Mouse (Mus musculus): Measurements from ENCODE around the gene Slc9a1.

- TF ChIP-seq ZMIZ1 (IDR thresholded peaks at IDR 0.05; ENCODE audit: low read depth, low read length) (no peak), POLR2AphosphoS2 (IDR thresholded peaks at IDR 0.05; ENCODE audit: low read length) (no peak), TAL1 (IDR thresholded peaks at IDR 0.05; ENCODE audit: low read length) (no peak), GATA1 (IDR thresholded peaks at IDR 0.05; ENCODE audit: low read depth, low read length) (no peak), USF2 (IDR thresholded peaks at IDR 0.05; ENCODE audit: borderline replicate concordance in 1 of 2, insufficient read depth in 1 of 2, low read depth in 1 of 2, low read length in 2 of 2) (no peak), MAZ (IDR thresholded peaks at IDR 0.05; ENCODE audit: low read depth, low read length) (no peak), USF1 (IDR thresholded peaks at IDR 0.05; ENCODE audit: low read depth, low read length) (no peak), TCF12 (IDR thresholded peaks at IDR 0.05; ENCODE audit: low read depth, low read length) (no peak), E2F4 (IDR thresholded peaks at IDR 0.05; ENCODE audit: borderline replicate concordance, low read depth, low read length) (no peak), SMC3 (IDR thresholded peaks at IDR 0.05; ENCODE audit: low read depth, low read length) (no peak)
These were observed 101.8 kb downstream of the Slc9a1 start for GRCm38 (mm10) chr4:133471135-133471821.
